Mouse (Mus musculus) ZHBTc4 (cell line): ENCODE data around the gene Aco2.
A peak's percentile ranks its signal among the peaks of the same experiment; 100 is the strongest.

Experiments
- DNase-seq: peaks from one replicate; pipeline ENCODE4 v3.0.0-alpha.2; 2011; ENCODE audit warnings: low read depth, low spot score

Gene Aco2

GRCm38 (mm10) chr15:81872262-81873136 is at the start of gene Aco2:
Aco2 (plus strand) TSS chr15:81872309.
- DNase-seq: peak; percentile 99

GRCm38 (mm10) chr15:81822631-81823030 is 49.5 kb upstream of the Aco2 start:
- no peak for DNase-seq

- DNase-seq: no peak
Measured at GRCm38 (mm10) chr15:81824832-81825231, 47.3 kb upstream of the Aco2 start.

GRCm38 (mm10) chr15:81828426-81829207 is 43.5 kb upstream of the Aco2 start:
- no peak for DNase-seq

GRCm38 (mm10) chr15:81829208-81829580 is 42.9 kb upstream of the Aco2 start:
- no peak for DNase-seq

GRCm38 (mm10) chr15:81830530-81830929 is 41.6 kb upstream of the Aco2 start:
- DNase-seq: no peak

- DNase-seq: peak; percentile 99
Measured at GRCm38 (mm10) chr15:81831136-81831825, 40.8 kb upstream of the Aco2 start.

GRCm38 (mm10) chr15:81832219-81832618 is 39.9 kb upstream of the Aco2 start:
- no peak for DNase-seq

GRCm38 (mm10) chr15:81833481-81833880 is 38.6 kb upstream of the Aco2 start:
- DNase-seq: no peak

GRCm38 (mm10) chr15:81834171-81834841 is 37.8 kb upstream of the Aco2 start:
- no peak for DNase-seq

GRCm38 (mm10) chr15:81835007-81835880 is 36.9 kb upstream of the Aco2 start:
- no peak for DNase-seq

- peak; percentile 48 for DNase-seq
Measured at GRCm38 (mm10) chr15:81836124-81836821, 35.8 kb upstream of the Aco2 start.

GRCm38 (mm10) chr15:81836966-81837920 is 34.9 kb upstream of the Aco2 start:
- DNase-seq: no peak

GRCm38 (mm10) chr15:81838554-81839235 is 33.4 kb upstream of the Aco2 start:
- DNase-seq: no peak

- no peak for DNase-seq
Measured at GRCm38 (mm10) chr15:81839634-81840033, 32.5 kb upstream of the Aco2 start.

- no peak for DNase-seq
Measured at GRCm38 (mm10) chr15:81840306-81840705, 31.8 kb upstream of the Aco2 start.

GRCm38 (mm10) chr15:81842275-81842674 is 29.8 kb upstream of the Aco2 start:
- no peak for DNase-seq

- DNase-seq: no peak
Measured at GRCm38 (mm10) chr15:81845033-81845625, 27.0 kb upstream of the Aco2 start.
